Mouse (Mus musculus) urinary bladder, adult 18-20 months (tissue): ENCODE measurements around the gene Psmd13.

ENCODE experiments used
- DNase-seq, 2 experiments: peaks; one replicate each; pipeline ENCODE4 v3.0.0; 2022; ENCODE audit warnings: low spot score in 2 of 2, mixed read lengths in 2 of 2

The Psmd13 gene

DNA sequence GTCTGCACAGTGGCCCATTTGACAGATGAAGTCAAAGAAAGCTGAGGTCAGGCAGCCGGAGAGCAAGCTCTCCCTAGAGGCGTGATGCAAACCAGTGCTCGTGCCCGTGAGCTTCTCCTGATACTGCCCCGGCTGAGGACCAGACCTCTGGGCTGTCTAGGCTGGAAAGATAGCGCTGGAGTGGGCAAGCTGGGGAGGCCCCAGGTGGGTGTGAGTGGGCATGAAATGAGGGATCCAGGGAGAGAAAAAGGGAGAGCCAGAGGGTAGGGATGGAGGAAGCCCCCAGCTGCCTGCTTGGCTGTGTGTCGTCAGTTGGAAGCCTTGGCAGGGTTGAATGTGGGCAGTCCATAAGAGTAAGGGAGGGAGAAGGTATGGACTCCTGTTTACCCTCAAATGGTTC is 62.5 kb downstream of the Psmd13 start:
- no peak for DNase-seq

DNA sequence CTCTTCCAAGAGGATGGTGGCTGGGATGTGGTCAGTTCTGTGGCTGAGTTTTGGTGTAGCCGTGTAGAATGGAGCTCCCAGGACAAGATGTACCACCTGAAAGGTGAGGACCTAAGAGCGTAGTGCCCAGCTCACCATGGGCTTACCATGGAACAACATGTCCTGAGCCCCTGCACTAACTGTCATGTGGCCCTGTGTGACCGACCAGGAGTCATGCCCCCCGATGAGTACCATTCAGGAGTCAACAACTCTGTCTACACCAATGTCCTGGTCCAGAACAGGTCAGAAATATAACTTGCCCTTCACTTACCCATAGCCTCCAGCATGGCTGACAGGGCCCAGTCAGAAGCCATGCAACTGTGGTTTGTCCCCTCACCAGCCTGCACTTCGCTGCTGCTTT is 63.5 kb downstream of the Psmd13 start:
- no peak for DNase-seq

DNA sequence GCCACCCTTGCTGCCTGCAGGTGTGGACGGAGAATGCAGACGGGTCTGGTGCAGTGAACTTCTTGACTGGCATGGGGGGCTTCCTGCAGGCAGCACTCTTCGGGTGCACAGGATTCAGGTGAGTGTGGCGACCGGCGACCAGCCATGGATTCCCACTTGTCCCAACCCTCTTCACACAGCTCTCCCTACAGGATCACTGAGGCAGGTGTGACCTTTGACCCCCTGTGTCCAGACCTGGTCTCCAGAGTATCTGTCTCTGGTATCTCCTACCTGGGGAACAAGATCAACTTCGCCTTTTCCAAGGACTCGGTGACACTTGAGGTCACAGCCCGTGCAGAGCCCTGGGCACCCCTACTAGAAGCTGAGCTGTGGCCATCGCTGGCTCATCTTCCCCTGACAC is 64.5 kb downstream of the Psmd13 start:
- DNase-seq, result no peak

DNA sequence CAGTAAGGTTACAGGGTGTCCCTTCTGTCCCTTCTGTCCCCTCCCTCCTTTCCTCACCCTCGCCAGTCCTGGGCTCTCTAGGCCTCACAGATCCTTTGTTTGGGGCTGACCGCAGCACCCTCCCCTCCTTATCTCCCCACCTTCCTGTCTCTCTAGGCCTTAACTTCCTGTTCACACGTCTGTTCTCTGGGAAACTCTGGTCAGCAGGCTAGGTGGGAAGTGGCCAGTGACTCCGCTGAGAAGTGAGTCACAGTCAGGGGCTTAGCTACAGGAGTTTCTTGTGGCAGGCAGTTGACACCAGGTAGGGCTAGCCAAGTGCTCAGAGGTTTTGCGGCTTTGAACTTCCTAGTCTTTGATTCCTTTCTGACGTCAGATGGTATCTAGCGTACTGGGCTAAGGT is 65.2 kb downstream of the Psmd13 start:
- no peak for DNase-seq

DNA sequence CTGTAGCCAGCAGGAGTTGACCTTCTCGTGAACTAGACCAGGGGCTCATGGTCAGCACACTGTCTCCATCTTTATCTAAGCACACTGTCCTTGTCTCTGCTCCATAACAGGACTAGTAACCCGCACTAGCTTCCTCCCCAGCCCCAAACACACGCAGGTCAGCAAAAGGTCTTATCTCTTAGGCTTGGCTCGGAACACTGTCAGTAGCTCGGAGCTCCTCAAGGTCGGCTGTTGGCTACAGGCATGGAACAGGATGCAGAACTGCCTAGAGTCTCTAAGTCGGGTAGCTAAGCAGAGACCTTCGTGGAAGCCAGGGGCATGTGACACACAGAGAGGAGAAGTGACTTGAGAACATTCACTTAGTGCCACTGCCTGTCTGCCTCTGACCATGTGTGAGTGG is 66.4 kb downstream of the Psmd13 start:
- no peak for DNase-seq
